Mouse (Mus musculus) bone marrow macrophage, adult 2 months (primary cell): ENCODE measurements around the gene Cd96. TPM values are rescaled to one million over a fixed set of nuclear protein-coding genes. Genes with fewer than 3 reads are reported as not detected.

Source experiments
- H3K27ac ChIP-seq: 2 replicates; pipeline ENCODE4 v1.5.1; 2012; ENCODE audit warnings: low read depth, low read length; ENCODE audit not compliant: insufficient read depth
- H3K4me1 ChIP-seq: 2 replicates; pipeline ENCODE4 v1.6.1; 2012; ENCODE audit warnings: low read length; ENCODE audit not compliant: control insufficient read depth, insufficient read depth
- H3K4me3 ChIP-seq: 2 replicates; pipeline ENCODE4 v1.5.1; 2012; ENCODE audit warnings: mild to moderate bottlenecking, low read length, moderate library complexity; ENCODE audit not compliant: insufficient read depth
- CTCF ChIP-seq: IDR thresholded peaks from 2 replicates; pipeline ENCODE4 v1.5.1; 2012; ENCODE audit warnings: low read depth, mild to moderate bottlenecking, low read length, moderate library complexity
- POLR2A ChIP-seq: IDR thresholded peaks from 2 replicates; pipeline ENCODE4 v1.6.1; 2012; ENCODE audit warnings: mild to moderate bottlenecking, low read depth, low read length, borderline replicate concordance
- polyA plus RNA-seq: library from polyadenylated mRNA; stranded (reverse); fragments of >200 nt; gene quantifications from 2 replicates; pipeline ENCODE4 v1.2.4, GENCODE M21; 2012; ENCODE audit not compliant: missing spikeins, insufficient read depth, insufficient read length

Cd96 gene
- polyA plus RNA-seq, 1 experiment = not detected

GRCm38 (mm10) chr16:46068000-46068399, 52.1 kb downstream of the Cd96 start:
- no peak overlapping the region for H3K27ac ChIP-seq

GRCm38 (mm10) chr16:46063278-46063677, 56.8 kb downstream of the Cd96 start:
- TF ChIP-seq POLR2A = no peak
- no peak for TF ChIP-seq CTCF
- H3K4me3 ChIP-seq = no peak overlapping the region
- H3K27ac ChIP-seq = no peak overlapping the region
- H3K4me1 ChIP-seq = no peaks in the 10 kb centered on the region

More at GRCm38 (mm10) chr16:46068000-46068399, 52.1 kb downstream of the Cd96 start:
- no peaks in the 10 kb centered on the region for H3K4me1 ChIP-seq
- no peak overlapping the region for H3K4me3 ChIP-seq
- TF ChIP-seq POLR2A (no peak), CTCF (no peak)

GRCm38 (mm10) chr16:46046906-46047305, 73.1 kb downstream of the Cd96 start:
- Histone ChIP-seq H3K27ac (no peak overlapping the region), H3K4me1 (no peaks in the 10 kb centered on the region), H3K4me3 (no peak overlapping the region)
- TF ChIP-seq POLR2A = no peak
- TF ChIP-seq CTCF = no peak

GRCm38 (mm10) chr16:46036261-46036660, 83.8 kb downstream of the Cd96 start:
- no peaks in the 10 kb centered on the region for H3K4me1 ChIP-seq
- H3K27ac ChIP-seq = no peak overlapping the region
- TF ChIP-seq CTCF (no peak), POLR2A (no peak)
- no peak overlapping the region for H3K4me3 ChIP-seq

GRCm38 (mm10) chr16:46033896-46034295, 86.2 kb downstream of the Cd96 start:
- TF ChIP-seq CTCF (no peak), POLR2A (no peak)
- no peaks in the 10 kb centered on the region for H3K4me1 ChIP-seq
- H3K27ac ChIP-seq = no peak overlapping the region
- H3K4me3 ChIP-seq = no peak overlapping the region

GRCm38 (mm10) chr16:46022958-46023491, 97.0 kb downstream of the Cd96 start:
- no peak overlapping the region for H3K4me3 ChIP-seq
- no peak overlapping the region for H3K27ac ChIP-seq
- H3K4me1 ChIP-seq = no peaks in the 10 kb centered on the region
- TF ChIP-seq POLR2A (no peak), CTCF (no peak)

- Histone ChIP-seq H3K27ac (no peak overlapping the region), H3K4me3 (no peak overlapping the region), H3K4me1 (no peaks in the 10 kb centered on the region)
- peak; percentile 51 for TF ChIP-seq CTCF
- no peak for TF ChIP-seq POLR2A
These were observed 97.7 kb downstream of the Cd96 start for GRCm38 (mm10) chr16:46022189-46022928.

GRCm38 (mm10) chr16:46021302-46021701, 98.7 kb downstream of the Cd96 start:
- Histone ChIP-seq H3K27ac (no peak overlapping the region), H3K4me3 (no peak overlapping the region), H3K4me1 (no peaks in the 10 kb centered on the region)
- TF ChIP-seq POLR2A (no peak), CTCF (no peak)

- TF ChIP-seq CTCF (no peak), POLR2A (no peak)
- no peak overlapping the region for H3K4me3 ChIP-seq
- H3K4me1 ChIP-seq = no peaks in the 10 kb centered on the region
These were observed 99.7 kb downstream of the Cd96 start for GRCm38 (mm10) chr16:46020396-46020795.

GRCm38 (mm10) chr16:46019799-46020198, 100.3 kb downstream of the Cd96 start:
- no peak overlapping the region for H3K4me3 ChIP-seq
- TF ChIP-seq CTCF = no peak
- no peak for TF ChIP-seq POLR2A
- no peaks in the 10 kb centered on the region for H3K4me1 ChIP-seq
- no peak overlapping the region for H3K27ac ChIP-seq

More at GRCm38 (mm10) chr16:46020396-46020795, 99.7 kb downstream of the Cd96 start:
- no peak overlapping the region for H3K27ac ChIP-seq

- Histone ChIP-seq H3K27ac (no peak overlapping the region), H3K4me3 (no peak overlapping the region), H3K4me1 (no peaks in the 10 kb centered on the region)
- TF ChIP-seq POLR2A (no peak), CTCF (no peak)
These were observed 100.7 kb downstream of the Cd96 start for GRCm38 (mm10) chr16:46019359-46019758.
